Mouse (Mus musculus) liver, postnatal 0 days (tissue): ENCODE results near the gene Ms4a10.

Experiments
- CTCF ChIP-seq: sonication (generic); IDR thresholded peaks from 2 replicates; pipeline ENCODE4 v1.5.1; 2016; ENCODE audit warnings: antibody characterized with exemption, low read depth
- EP300 ChIP-seq: IDR thresholded peaks from 2 replicates; pipeline ENCODE4 v1.6.1; 2016; ENCODE audit warnings: antibody characterized with exemption, low read depth, mild to moderate bottlenecking

GRCm38 (mm10) chr19:10984551-10984950 is 10.1 kb upstream of the Ms4a10 start:
- TF ChIP-seq CTCF = peak; percentile 9; the same call in 1 of the 2 replicates
- TF ChIP-seq EP300 = no peak
